Mouse (Mus musculus): ENCODE measurements around the gene Amy2a3. TPM values are rescaled to one million over a fixed set of nuclear protein-coding genes. Genes with fewer than 3 reads are reported as not detected.
"Not testable (repeated sequence)": the region's sequence is repeated elsewhere in the genome, so short reads cannot be mapped to it uniquely, and the experiment has no call there.

Amy2a3 gene
- total RNA-seq (2021) = not detected
- long read RNA-seq = 0 reads

DNA sequence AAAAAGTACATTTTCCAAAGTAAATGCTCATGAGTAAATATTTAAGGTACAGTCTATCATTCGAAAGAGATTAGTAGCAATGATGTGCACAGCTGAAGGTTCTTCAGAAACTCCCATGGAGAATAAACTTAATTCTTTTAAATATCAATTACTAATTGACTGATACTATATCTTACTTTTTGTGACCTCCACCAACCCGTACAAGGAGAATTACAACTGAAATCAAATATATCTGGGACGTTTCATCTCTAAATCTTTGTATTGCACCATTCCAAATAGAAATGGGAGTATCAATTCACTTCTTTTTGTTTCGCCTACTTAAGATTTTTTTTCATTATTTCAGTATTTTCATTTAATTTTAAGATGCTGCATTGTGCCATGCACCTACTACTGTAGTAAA lies at the start of gene Amy2a3:
TSS of gene Amy2a3 (minus strand) at position 101 of the 400 bp plus-strand sequence.
- DNase-seq (ENCODE audit: low spot score in 2 of 2) = not testable (repeated sequence)

DNA sequence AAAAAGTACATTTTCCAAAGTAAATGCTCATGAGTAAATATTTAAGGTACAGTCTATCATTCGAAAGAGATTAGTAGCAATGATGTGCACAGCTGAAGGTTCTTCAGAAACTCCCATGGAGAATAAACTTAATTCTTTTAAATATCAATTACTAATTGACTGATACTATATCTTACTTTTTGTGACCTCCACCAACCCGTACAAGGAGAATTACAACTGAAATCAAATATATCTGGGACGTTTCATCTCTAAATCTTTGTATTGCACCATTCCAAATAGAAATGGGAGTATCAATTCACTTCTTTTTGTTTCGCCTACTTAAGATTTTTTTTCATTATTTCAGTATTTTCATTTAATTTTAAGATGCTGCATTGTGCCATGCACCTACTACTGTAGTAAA lies 32.7 kb upstream of the Amy2a3 start, which contains the start of gene Amy2a2:
TSS of gene Amy2a2 (minus strand) at position 101 of the 400 bp plus-strand sequence.
- DNase-seq (ENCODE audit: low spot score in 2 of 2) = not testable (repeated sequence)

DNA sequence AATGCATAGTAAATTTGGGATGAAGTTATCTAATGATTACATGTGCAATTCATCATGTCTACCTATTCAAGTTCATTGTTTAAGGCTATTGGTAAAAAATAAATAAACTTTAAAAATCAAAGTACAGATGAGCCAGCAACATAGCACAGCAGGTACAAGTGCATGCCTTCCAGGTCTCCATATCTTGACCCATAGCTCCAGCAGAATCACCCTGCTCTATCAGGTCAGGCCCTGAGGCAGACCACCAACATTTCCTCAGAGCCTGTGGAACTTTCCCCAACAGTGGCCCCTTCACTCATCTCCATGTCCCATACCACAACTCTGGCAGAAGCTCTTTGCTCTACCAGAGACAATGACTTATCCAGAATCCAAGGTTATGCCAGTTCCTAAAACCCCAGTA lies 21.6 kb upstream of the Amy2a3 start:
- not testable (repeated sequence) for DNase-seq (ENCODE audit: low spot score in 2 of 2)

DNA sequence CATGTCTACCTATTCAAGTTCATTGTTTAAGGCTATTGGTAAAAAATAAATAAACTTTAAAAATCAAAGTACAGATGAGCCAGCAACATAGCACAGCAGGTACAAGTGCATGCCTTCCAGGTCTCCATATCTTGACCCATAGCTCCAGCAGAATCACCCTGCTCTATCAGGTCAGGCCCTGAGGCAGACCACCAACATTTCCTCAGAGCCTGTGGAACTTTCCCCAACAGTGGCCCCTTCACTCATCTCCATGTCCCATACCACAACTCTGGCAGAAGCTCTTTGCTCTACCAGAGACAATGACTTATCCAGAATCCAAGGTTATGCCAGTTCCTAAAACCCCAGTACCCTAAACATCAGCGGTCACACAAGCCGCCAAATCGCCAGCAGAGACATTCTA lies 10.9 kb downstream of the Amy2a3 start:
- not testable (repeated sequence) for DNase-seq (ENCODE audit: low spot score in 2 of 2)

DNA sequence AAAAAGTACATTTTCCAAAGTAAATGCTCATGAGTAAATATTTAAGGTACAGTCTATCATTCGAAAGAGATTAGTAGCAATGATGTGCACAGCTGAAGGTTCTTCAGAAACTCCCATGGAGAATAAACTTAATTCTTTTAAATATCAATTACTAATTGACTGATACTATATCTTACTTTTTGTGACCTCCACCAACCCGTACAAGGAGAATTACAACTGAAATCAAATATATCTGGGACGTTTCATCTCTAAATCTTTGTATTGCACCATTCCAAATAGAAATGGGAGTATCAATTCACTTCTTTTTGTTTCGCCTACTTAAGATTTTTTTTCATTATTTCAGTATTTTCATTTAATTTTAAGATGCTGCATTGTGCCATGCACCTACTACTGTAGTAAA lies 32.5 kb downstream of the Amy2a3 start, which contains the start of gene Amy2a4:
TSS of gene Amy2a4 (minus strand) at position 101 of the 400 bp plus-strand sequence.
- not testable (repeated sequence) for DNase-seq (ENCODE audit: low spot score in 2 of 2)

DNA sequence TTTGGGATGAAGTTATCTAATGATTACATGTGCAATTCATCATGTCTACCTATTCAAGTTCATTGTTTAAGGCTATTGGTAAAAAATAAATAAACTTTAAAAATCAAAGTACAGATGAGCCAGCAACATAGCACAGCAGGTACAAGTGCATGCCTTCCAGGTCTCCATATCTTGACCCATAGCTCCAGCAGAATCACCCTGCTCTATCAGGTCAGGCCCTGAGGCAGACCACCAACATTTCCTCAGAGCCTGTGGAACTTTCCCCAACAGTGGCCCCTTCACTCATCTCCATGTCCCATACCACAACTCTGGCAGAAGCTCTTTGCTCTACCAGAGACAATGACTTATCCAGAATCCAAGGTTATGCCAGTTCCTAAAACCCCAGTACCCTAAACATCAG lies 43.6 kb downstream of the Amy2a3 start:
- DNase-seq (ENCODE audit: low spot score in 2 of 2) = not testable (repeated sequence)

DNA sequence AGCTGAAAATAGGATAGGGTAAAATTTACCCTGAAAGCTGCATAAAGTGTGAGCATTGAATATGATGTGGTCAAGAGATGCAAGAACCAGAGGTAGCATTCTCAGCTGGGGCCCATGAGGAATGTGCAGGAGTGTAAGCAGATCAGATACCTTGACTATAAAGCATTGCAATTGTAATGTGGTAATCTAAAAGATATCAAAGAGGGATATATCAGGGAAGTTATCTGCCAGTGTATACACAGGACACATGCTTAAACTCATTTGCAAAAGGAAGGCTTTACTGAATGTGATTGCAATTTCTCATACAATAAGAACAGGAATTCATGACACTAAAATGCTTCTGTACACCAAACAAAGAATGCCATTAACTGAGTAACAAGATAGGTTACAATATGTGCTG lies 44.3 kb downstream of the Amy2a3 start:
- not testable (repeated sequence) for DNase-seq (ENCODE audit: low spot score in 2 of 2)

Other genes starting within 250 kb of the Amy2a3 start
- gene Amy2a5, start 65.2 kb downstream of the Amy2a3 start, total RNA-seq (2021) = under 1 TPM in 1 of 2 experiments, not detected in 1; 0.13 TPM
- gene Amy2a4, start 32.6 kb downstream of the Amy2a3 start, total RNA-seq (2021) = not detected
- not detected for gene Amy2a2, start 32.6 kb upstream of the Amy2a3 start, total RNA-seq (2021)
- not detected for gene Amy2a1, start 208.4 kb upstream of the Amy2a3 start, total RNA-seq (2021)